Mouse (Mus musculus): ENCODE data around the gene Cenph.
"Not testable (repeated sequence)": the region's sequence is repeated elsewhere in the genome, so short reads cannot be mapped to it uniquely, and the experiment has no call there.

Cenph gene

GRCm38 (mm10) chr13:100775252-100776055 lies at the start of gene Cenph:
Gene Cenph (minus strand): TSS chr13:100775899.
- in situ Hi-C loops (cut with MboI, MseI) = no loop called here

- in situ Hi-C loops (cut with MboI, MseI) = loop anchor here (25.0 kb wide), 1 partner anchor 763 kb away; no protein-coding TSS in a partner anchor
Observed at GRCm38 (mm10) chr13:100824916-100825315, 49.2 kb upstream of the Cenph start.

GRCm38 (mm10) chr13:100824306-100824705 lies 48.6 kb upstream of the Cenph start:
- in situ Hi-C loops (cut with MboI, MseI) = loop anchor here (25.0 kb wide), 1 partner anchor 762 kb away; no protein-coding TSS in a partner anchor

- in situ Hi-C loops (cut with MboI, MseI) = loop anchor here (25.0 kb wide), 1 partner anchor 762 kb away; no protein-coding TSS in a partner anchor
Observed at GRCm38 (mm10) chr13:100823863-100824262, 48.2 kb upstream of the Cenph start.

GRCm38 (mm10) chr13:100814451-100814850 lies 38.8 kb upstream of the Cenph start:
- in situ Hi-C loops (cut with MboI, MseI) = loop anchor here (25.0 kb wide), 1 partner anchor 752 kb away; no protein-coding TSS in a partner anchor

GRCm38 (mm10) chr13:100805776-100806175 lies 30.1 kb upstream of the Cenph start:
- in situ Hi-C loops (cut with MboI, MseI) = loop anchor here (25.0 kb wide), 1 partner anchor 743 kb away; no protein-coding TSS in a partner anchor

GRCm38 (mm10) chr13:100797171-100797570 lies 21.5 kb upstream of the Cenph start:
- in situ Hi-C loops (cut with MboI, MseI) = no loop called here

- in situ Hi-C loops (cut with MboI, MseI) = no loop called here
Observed at GRCm38 (mm10) chr13:100789083-100789482, 13.4 kb upstream of the Cenph start.

- in situ Hi-C loops (cut with MboI, MseI) = not testable (repeated sequence)
Observed at GRCm38 (mm10) chr13:100788057-100788456, 12.4 kb upstream of the Cenph start.

GRCm38 (mm10) chr13:100787316-100788010 lies 11.8 kb upstream of the Cenph start:
- in situ Hi-C loops (cut with MboI, MseI) = no loop called here

- in situ Hi-C loops (cut with MboI, MseI) = no loop called here
Observed at GRCm38 (mm10) chr13:100786414-100786867, 10.7 kb upstream of the Cenph start, which contains the start of gene Ccnb1. Gene Ccnb1 (minus strand): TSS chr13:100786570.

- in situ Hi-C loops (cut with MboI, MseI) = no loop called here
Observed at GRCm38 (mm10) chr13:100785806-100786413, 10.2 kb upstream of the Cenph start.

GRCm38 (mm10) chr13:100777491-100777890 lies 1.8 kb upstream of the Cenph start:
- in situ Hi-C loops (cut with MboI, MseI) = no loop called here

- in situ Hi-C loops (cut with MboI, MseI) = no loop called here
Observed at GRCm38 (mm10) chr13:100776710-100777109, 1.0 kb upstream of the Cenph start.

GRCm38 (mm10) chr13:100776056-100776419 lies 339 bp upstream of the Cenph start:
- in situ Hi-C loops (cut with MboI, MseI) = no loop called here

- in situ Hi-C loops (cut with MboI, MseI) = no loop called here
Observed at GRCm38 (mm10) chr13:100774704-100775103, 995 bp downstream of the Cenph start.

GRCm38 (mm10) chr13:100755329-100755728 lies 20.4 kb downstream of the Cenph start:
- in situ Hi-C loops (cut with MboI, MseI) = no loop called here

GRCm38 (mm10) chr13:100754186-100754585 lies 21.5 kb downstream of the Cenph start:
- in situ Hi-C loops (cut with MboI, MseI) = no loop called here

GRCm38 (mm10) chr13:100753011-100753410 lies 22.7 kb downstream of the Cenph start:
- in situ Hi-C loops (cut with MboI, MseI) = no loop called here

- in situ Hi-C loops (cut with MboI, MseI) = no loop called here
Observed at GRCm38 (mm10) chr13:100752529-100752928, 23.2 kb downstream of the Cenph start.

GRCm38 (mm10) chr13:100751402-100751801 lies 24.3 kb downstream of the Cenph start:
- in situ Hi-C loops (cut with MboI, MseI) = no loop called here

- in situ Hi-C loops (cut with MboI, MseI) = no loop called here
Observed at GRCm38 (mm10) chr13:100750799-100751198, 24.9 kb downstream of the Cenph start.

Measured in regulatory T cell (primary cell).